Mouse (Mus musculus) kidney, adult 9 months (tissue): ENCODE measurements at regions not wholly inside any gene's neighbourhood (a gene's known extent, or its start where the extent isn't known, plus 50 kb on each side); places are given as distances from the start of the nearest gene placed in this dataset.
A peak's percentile ranks its signal among the peaks of the same experiment; 100 is the strongest.

Experiments
- DNase-seq: peaks from one replicate; pipeline ENCODE4 v3.0.0; 2022

GRCm38 (mm10) chr16:19834128-19834527, 74.1 kb downstream of the B3gnt5 start:
- DNase-seq, result no peak

GRCm38 (mm10) chr16:19834750-19835149, 74.7 kb downstream of the B3gnt5 start:
- no peak for DNase-seq

- no peak for DNase-seq
These were observed 79.8 kb downstream of the B3gnt5 start for GRCm38 (mm10) chr16:19839831-19840230.

DNA sequence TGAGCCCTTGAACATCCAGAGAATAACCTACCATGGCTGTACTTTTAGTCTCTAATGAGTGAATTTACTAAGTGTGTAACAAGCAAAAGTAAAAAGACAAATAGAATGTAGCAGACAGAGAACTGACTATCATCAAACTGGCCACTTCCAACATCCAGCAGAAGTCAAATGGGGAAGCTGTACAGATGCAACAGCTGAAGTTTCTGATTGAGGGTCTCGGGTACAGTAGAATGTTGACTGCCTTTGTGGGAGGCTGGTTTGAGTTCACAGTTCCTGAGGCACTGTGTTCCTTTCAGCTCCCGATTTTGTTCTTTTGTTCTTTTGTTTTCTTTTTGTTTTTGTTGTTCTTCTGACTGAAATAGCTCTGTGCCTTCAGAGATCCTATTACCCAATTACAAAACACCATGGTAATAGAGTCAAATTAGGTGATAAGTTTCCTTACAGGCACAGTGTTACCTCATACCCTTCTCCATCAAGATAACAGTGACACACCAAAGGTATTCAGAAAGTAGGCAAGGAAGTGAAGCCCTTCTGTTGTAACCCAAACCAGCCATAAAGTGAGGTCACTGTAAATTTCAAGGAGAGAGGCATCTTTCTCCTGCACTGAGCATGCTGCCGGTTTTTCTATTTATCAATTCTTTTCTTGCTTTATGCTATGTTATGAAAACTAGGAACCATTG, 82.5 kb downstream of the B3gnt5 start:
- no peak for DNase-seq

GRCm38 (mm10) chr16:19843738-19844137, 83.7 kb downstream of the B3gnt5 start:
- DNase-seq, result no peak

- DNase-seq, result peak; percentile 4
These were observed 88.4 kb downstream of the B3gnt5 start for GRCm38 (mm10) chr16:19848395-19848794.

DNA sequence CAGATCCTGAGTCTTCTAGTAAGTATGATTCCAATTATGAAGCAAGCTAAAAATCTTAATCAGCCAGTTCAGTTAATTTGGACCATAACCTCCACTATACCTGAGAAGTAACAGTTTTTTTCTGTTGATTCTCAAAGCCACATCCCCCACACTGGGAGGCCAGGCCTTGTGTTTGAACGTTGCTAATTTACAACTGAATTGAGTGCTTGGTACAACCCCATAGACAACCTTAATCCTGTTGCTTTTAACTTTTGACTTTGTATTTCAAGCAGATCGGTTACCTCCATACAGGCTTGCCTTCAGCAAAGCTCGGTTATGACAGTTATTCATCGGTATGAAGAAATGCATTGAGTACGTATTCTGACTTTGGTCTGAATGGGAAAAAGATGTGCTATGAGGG, 105.3 kb downstream of the B3gnt5 start:
- DNase-seq, result no peak

DNA sequence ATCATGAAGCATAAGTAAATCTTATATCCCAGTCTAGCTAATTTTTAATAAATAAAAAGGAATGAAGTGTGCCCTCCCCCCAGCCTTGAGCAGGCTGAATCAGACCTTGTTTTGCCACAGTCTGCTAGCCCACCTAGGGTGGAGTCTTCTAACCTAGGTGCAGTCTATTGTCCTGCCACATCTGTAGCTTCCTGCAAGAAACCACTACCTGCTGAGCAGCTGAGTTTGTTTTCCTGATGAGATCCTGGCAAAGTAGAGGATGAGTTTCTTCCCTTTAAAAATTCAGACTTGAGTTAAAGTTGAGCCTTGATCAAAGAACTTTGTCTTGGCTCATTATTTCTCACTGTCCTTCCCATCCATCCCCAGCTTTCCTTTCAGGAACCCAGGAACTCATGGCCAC, 105.9 kb downstream of the B3gnt5 start:
- DNase-seq, result no peak

DNA sequence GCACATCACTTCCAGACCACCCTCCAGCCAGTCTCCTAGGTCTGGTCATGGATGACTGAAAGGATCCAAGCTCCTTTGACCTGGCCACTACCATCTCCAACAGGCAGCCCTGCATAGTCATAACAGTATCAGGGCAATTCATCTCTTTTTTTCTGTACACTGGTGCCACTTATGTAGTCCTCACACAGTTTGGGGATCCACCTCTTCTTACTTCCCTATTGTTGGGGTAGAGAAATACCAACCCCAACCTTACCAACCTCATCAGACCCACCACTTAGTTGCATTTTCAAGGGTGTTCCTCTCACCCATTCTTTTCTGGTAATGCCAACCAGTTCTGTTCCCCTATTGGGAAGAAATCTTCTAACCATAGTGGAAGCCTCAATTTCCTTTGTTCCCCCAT, 109.4 kb downstream of the B3gnt5 start:
- DNase-seq, result no peak

GRCm38 (mm10) chr16:19876861-19877554, 105.8 kb downstream of the Klhl6 start:
- no peak for DNase-seq

DNA sequence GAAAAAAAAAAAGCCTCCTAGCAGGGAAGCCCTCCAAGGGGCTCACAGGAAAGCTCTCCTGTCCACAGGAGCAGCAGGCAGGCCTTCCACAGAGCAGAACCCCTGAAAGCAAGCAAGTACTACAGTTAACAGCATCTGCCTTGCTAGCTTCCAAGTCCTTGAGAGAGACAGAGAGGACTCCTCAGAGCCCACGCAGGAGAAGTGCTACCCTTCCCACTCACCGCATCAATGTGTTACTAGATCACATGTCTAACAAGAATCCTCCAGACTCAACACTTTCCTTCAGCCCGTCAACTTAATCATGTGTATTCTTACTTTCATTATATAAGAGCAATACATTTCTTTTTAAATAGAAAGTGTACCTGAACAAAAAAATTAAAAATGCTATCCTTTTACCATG, 99.9 kb downstream of the Klhl6 start:
- DNase-seq, result no peak

GRCm38 (mm10) chr16:19883776-19884513, 98.9 kb downstream of the Klhl6 start:
- no peak for DNase-seq

- no peak for DNase-seq
These were observed 98.3 kb downstream of the Klhl6 start for GRCm38 (mm10) chr16:19884535-19884934.

DNA sequence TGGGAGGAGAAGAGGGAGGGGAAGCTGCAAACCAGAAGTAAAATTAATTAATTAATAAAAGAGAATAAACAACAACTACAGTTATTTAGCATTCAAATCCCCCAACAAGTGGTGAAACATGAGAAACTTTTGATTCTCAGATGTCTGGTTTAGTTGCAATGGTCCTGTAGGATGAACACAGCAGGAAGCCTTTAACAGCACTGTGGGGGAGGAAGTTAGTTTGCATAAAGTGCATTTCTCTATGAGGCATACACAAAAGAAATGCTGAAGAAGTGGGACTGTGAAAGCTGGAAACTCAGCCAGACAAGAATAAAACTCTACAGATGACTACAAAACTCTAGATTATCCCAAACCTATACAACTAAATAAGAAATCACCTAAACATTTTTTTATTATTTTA, 96.2 kb downstream of the Klhl6 start:
- DNase-seq, result no peak

DNA sequence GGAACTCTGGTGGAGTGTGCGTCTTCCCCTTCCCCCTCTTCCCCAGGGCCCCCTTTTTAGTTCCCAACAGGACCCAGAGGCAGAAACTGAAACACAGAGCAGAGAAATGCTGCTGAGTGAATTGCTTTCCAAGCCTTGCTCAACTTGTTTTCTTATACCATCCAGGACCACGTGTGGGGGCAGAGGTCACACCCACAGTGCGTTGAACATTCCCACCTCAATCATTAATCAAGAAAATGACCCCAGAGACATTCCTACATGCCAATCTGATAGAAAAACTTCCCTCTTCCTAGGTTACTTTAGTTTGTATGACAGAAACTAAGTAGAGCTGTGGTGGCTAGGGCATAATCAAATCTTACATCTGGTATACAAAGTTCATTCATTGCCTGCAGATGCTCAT, 93.3 kb downstream of the Klhl6 start:
- no peak for DNase-seq

GRCm38 (mm10) chr16:19891441-19891840, 91.4 kb downstream of the Klhl6 start:
- no peak for DNase-seq

DNA sequence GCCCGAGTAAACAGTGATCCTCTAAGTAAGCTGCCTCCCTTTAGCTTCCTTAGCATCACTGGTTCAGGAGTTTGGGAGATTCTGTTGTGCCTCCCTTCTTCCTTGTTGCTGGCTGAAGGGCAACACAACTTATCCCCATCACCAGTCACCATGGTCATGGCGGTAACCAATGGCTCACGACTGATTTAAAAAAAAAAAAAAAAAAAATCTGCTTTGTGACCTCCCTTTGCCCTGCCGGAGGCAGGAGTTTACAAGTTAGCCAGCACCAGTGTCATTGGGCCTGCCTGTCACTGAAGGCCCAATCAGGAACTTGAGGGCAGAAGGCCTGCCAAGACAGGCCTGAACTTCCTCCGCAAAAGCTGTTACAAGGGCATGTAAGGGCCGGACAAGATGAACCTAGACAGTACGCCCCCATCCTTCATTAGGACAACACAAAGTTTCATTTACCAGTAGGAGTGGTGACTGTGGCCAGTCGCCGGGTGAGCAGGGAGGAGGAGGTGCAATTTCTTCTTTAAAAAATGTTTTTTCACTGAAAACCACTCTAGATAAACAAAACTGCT, 88.3 kb downstream of the Klhl6 start:
- no peak for DNase-seq
